Mouse (Mus musculus) heart, postnatal 36 days (tissue): ENCODE data around the gene Pheta1. TPM values are rescaled to one million over a fixed set of nuclear protein-coding genes. Genes with fewer than 3 reads are reported as not detected.

Source experiments
- DNase-seq, 2 experiments: peaks; one replicate each; pipeline ENCODE4 v3.0.0; 2021 to 2022
- intact Hi-C: fragments of 180-260 bp; cut with DNase I; formaldehyde crosslinking; loops from one replicate; pipeline ENCODE4 v1.15.1; 2025
- microRNA-seq, 2 experiments: library from miRNA; unstranded; fragments of <30 nt; microRNA quantifications; one replicate each; pipeline ENCODE4 v1.2.0; 2021; ENCODE audit warnings: borderline number of aligned reads in 2 of 2
- total RNA-seq, 2 experiments: library from RNA; stranded (reverse); gene quantifications; 2 replicates each; pipeline ENCODE4 v1.2.3; 2021

The Pheta1 gene
- total RNA-seq, 2 experiments from 2014 or later: 11.6 to 12.6 TPM

GRCm38 (mm10) chr5:121875041-121875440, 26.3 kb downstream of the Pheta1 start:
- intact Hi-C loops: no loop called here
- no peak for DNase-seq

- no peak for DNase-seq
- intact Hi-C loops: no loop called here
Measured at GRCm38 (mm10) chr5:121876901-121877300, 28.1 kb downstream of the Pheta1 start.

DNA sequence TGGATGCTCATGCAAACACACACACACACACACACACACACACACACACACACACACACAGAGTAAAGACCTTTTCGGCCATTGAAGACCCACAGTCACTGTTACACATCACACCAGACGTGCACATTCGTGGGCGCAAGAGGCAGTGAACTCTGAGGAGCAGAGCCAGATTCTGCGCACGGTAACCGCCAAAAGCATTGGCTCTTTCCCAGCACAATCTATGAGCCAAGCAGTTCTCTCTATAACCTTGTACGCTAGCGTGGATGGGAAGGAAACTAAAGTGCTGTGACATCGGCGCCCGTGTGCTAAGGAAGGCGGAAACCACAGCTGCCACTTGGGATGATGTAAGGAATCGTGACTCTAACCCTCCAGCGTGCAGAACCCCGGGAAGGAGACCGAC, 29.9 kb downstream of the Pheta1 start:
- no peak for DNase-seq
- intact Hi-C loops: no loop called here

GRCm38 (mm10) chr5:121879211-121879610, 30.4 kb downstream of the Pheta1 start:
- DNase-seq: peak; percentile 53 to 67
- intact Hi-C loops: no loop called here

- intact Hi-C loops: no loop called here
- DNase-seq: no peak
Measured at GRCm38 (mm10) chr5:121883356-121883755, 34.6 kb downstream of the Pheta1 start.

DNA sequence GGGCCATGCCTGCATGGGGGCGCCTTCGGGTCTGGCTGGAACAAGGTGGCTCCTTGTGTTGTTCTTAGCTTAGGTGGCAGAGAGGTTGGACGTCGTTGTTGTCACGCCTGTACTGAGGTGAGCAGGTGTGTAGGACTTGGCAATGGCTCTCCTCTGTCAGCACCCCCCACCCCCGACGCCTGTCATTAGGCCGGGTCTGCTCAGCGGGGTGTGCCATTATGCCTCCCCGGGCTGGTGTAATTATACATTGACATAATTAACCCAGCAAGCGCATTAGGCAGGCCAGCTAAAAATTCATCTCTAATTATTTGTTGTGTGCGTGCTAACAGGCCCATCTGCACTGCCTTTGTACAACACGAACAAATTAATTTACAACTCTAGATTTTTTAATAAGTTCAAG, 40.6 kb downstream of the Pheta1 start:
- intact Hi-C loops: no loop called here
- DNase-seq: no peak

DNA sequence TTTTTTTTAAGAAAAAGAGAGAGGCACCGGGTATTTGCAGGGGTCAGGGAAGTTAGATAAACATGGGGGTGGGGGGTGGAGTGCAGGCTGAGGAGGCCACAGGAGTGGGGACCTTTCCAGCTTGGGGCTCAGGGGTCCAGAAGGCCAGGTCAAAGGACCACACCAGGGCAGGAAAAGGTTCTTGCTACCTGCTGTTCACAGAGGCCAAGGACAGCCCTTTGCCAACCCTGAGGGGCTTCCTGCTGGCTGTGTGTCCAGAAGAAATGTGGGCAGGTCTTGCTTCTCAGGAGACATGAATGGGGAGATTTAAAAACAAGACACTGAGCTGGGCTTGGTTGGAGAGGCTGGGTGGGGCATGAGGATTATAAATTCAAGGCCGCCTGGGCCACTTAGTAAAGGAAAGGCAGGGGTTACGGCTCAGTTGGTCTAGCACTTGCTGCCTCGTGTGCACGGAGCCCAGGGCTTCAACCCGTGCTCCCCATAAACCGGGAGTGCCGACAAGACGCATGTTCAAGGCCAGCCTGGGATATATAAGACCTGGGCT, 41.1 kb downstream of the Pheta1 start:
- intact Hi-C loops: loop anchor here (5.0 kb wide), 2 partner anchors 167 to 197 kb away; no protein-coding TSS in a partner anchor
- DNase-seq: no peak

GRCm38 (mm10) chr5:121890925-121891324, 42.1 kb downstream of the Pheta1 start:
- intact Hi-C loops: loop anchor here (5.0 kb wide), 2 partner anchors 166 to 196 kb away; no protein-coding TSS in a partner anchor
- no peak for DNase-seq

DNA sequence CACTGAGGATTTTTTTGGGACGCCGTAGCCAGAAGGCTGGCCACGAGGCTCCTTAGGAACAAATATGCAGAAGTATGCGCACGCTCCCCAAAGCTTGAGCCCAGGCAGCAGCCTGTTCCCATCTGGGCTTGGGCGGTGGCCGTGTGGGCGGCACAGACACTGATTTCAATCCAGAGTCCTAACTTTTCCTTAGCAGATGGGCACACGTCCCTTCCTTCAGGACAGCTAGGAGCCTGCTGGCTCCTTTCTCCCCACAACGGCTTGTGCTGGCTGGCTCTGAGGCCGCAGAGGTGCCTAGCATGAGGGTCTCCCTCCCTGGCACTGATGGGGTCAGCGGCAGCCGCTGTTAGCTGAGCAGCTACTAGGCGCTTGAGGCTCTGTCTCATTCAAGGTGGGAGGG, 43.5 kb downstream of the Pheta1 start:
- intact Hi-C loops: loop anchor here (5.0 kb wide), 2 partner anchors 165 to 195 kb away; no protein-coding TSS in a partner anchor
- DNase-seq: no peak

- intact Hi-C loops: loop anchor here (5.0 kb wide), 2 partner anchors 164 to 194 kb away; no protein-coding TSS in a partner anchor
- DNase-seq: no peak
Measured at GRCm38 (mm10) chr5:121893581-121893980, 44.8 kb downstream of the Pheta1 start.

GRCm38 (mm10) chr5:121894647-121895046, 45.9 kb downstream of the Pheta1 start:
- DNase-seq: no peak
- intact Hi-C loops: loop anchor here (5.0 kb wide), 2 partner anchors 163 to 193 kb away; no protein-coding TSS in a partner anchor

- no peak for DNase-seq
- intact Hi-C loops: no loop called here
Measured at GRCm38 (mm10) chr5:121895117-121895756, 46.5 kb downstream of the Pheta1 start.

- intact Hi-C loops: no loop called here
Measured at GRCm38 (mm10) chr5:121902809-121903745, 54.3 kb downstream of the Pheta1 start.

More at GRCm38 (mm10) chr5:121902809-121903745, 54.3 kb downstream of the Pheta1 start:
- DNase-seq: no peak

Small RNAs within 50 kb of the gene (microRNA-seq; reads per million reads assigned to microRNA genes)
- 3.6 to 4.0 reads per million in 2 experiments for gene Mir7031

Other genes starting within 250 kb of the Pheta1 start
- 10 to 100 TPM; 64.8 to 73.6 TPM for gene Acad12, start 230.0 kb upstream of the Pheta1 start, total RNA-seq
- gene Acad10, start 188.5 kb upstream of the Pheta1 start, total RNA-seq: 10 to 100 TPM; 19.8 to 23.8 TPM
- gene Brap, start 188.4 kb upstream of the Pheta1 start, total RNA-seq: 10 to 100 TPM; 29.8 to 31.9 TPM
- gene Atxn2, start 137.6 kb upstream of the Pheta1 start, total RNA-seq: 100 to 1,000 TPM; 138 to 149 TPM
- gene Sh2b3, start 11.3 kb upstream of the Pheta1 start, total RNA-seq: 10 to 100 TPM; 23.8 to 28.1 TPM
- gene Cux2, start 201.1 kb downstream of the Pheta1 start, total RNA-seq: 10 to 100 TPM; 21.6 to 26.8 TPM